Mouse (Mus musculus) midbrain, embryonic 13.5 days (tissue): ENCODE measurements around the gene Cdc26. TPM values are rescaled to one million over a fixed set of nuclear protein-coding genes. Genes with fewer than 3 reads are reported as not detected.

Experiments
- ATAC-seq: fragments of 200-750 bp; cut with Nextera tagmentation; 2 replicates; pipeline ENCODE4 v1.8.0; 2017; ENCODE audit warnings: mild to moderate bottlenecking, moderate TSS enrichment, moderate library complexity
- H3K27ac ChIP-seq: fragments of 300-500 bp; sonication (generic); 2 replicates; pipeline ENCODE4 v1.5.1; 2015; ENCODE audit warnings: inconsistent platforms, mild to moderate bottlenecking, moderate library complexity
- H3K27me3 ChIP-seq: fragments of 300-500 bp; sonication (generic); 2 replicates; pipeline ENCODE4 v1.6.1; 2015; ENCODE audit warnings: mild to moderate bottlenecking, inconsistent platforms
- H3K36me3 ChIP-seq: fragments of 300-500 bp; sonication (generic); 2 replicates; pipeline ENCODE4 v1.6.1; 2015; ENCODE audit warnings: mild to moderate bottlenecking, inconsistent platforms
- H3K4me1 ChIP-seq: fragments of 300-500 bp; sonication (generic); replicated peaks from 2 replicates; pipeline ENCODE4 v1.6.1; 2015; ENCODE audit warnings: inconsistent platforms
- H3K4me2 ChIP-seq: fragments of 300-500 bp; sonication (generic); replicated peaks from 2 replicates; pipeline ENCODE4 v1.6.1; 2015; ENCODE audit warnings: moderate library complexity, mild to moderate bottlenecking, inconsistent platforms
- H3K4me3 ChIP-seq: fragments of 300-500 bp; sonication (generic); replicated peaks from 2 replicates; pipeline ENCODE4 v1.5.1; 2015; ENCODE audit warnings: mild to moderate bottlenecking, inconsistent platforms
- H3K9ac ChIP-seq: fragments of 300-500 bp; sonication (generic); replicated peaks from 2 replicates; pipeline ENCODE4 v1.6.1; 2015; ENCODE audit warnings: mild to moderate bottlenecking, inconsistent platforms
- H3K9me3 ChIP-seq: fragments of 300-500 bp; sonication (generic); 2 replicates; pipeline ENCODE4 v1.6.1; 2016; ENCODE audit warnings: mild to moderate bottlenecking, inconsistent platforms
- WGBS: fragments of 180-500 bp; shearing (Covaris S2); methylation state at CpG from one replicate; pipeline ENCODE4 v1.1.7; 2015; 5-methylcytosine and 5-hydroxymethylcytosine counted together
- polyA plus RNA-seq: library from polyadenylated mRNA; unstranded; fragments of >200 nt; fragmentation: Nextera tagmentation; extraction: Ambion mirVana; gene quantifications from 2 replicates; pipeline ENCODE4 v1.2.1, GENCODE M21; 2015

The Cdc26 gene
- polyA plus RNA-seq, 1 experiment from 2014 or later: 120 TPM

DNA sequence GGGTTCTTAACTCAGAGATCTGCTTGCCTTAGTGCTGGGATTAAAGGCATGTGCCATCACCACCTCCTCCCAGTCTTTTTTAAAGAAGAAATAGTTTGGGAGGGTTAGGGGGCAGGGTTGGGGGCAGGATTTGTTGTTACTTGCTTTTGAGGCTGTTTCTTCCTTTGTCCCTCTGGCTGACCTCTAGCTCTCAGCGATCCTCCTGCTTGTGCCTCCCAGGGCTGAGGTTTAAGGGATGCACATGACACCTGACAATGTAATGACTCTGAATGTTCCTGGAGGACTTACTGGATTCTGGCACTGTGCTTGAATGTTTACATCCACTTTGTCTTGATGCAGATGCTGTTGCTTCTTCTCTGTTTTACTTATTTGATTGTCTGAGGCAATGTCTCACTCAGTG, 36.0 kb downstream of the Cdc26 start:
- no peaks in the 10 kb centered on the region for H3K9me3 ChIP-seq
- ATAC-seq: no peak
- no peaks in the 10 kb centered on the region for H3K36me3 ChIP-seq
- 11% methylated on average over 1 of the region's 1 CpGs for WGBS
- H3K27ac ChIP-seq: no peak overlapping the region
- H3K4me3 ChIP-seq: no peak overlapping the region
- no peak overlapping the region for H3K9ac ChIP-seq
- H3K4me1 ChIP-seq: 0 out of 2 replicates have a peak, but pooled peaks cover 2% of the 10 kb centered on the region
- no peak overlapping the region for H3K4me2 ChIP-seq
- H3K27me3 ChIP-seq: no peaks in the 10 kb centered on the region

DNA sequence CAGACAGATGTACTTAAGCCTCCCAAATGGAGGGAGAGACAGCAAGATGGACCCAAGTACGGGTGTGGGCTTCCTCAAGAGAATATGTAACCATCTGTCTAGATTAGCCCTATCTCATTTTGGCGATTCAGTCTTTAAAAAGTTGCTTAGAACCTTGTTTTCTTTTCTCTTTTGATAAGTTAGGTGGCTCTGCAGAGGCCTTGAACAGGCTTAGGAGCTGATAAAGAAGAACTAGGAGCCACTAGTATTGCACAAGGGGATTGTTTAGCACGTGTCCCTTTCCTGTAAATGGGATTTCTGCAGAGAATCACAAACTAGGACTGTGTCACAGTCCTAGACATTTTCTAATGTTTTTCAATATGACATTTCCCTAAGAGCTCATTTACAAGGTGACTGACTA, 39.4 kb downstream of the Cdc26 start:
- no peaks in the 10 kb centered on the region for H3K9me3 ChIP-seq
- no peak overlapping the region for H3K4me3 ChIP-seq
- no peak overlapping the region for H3K4me2 ChIP-seq
- no peaks in the 10 kb centered on the region for H3K36me3 ChIP-seq
- H3K27ac ChIP-seq: no peak overlapping the region
- no peak for ATAC-seq
- no peaks in the 10 kb centered on the region for H3K27me3 ChIP-seq
- H3K9ac ChIP-seq: no peak overlapping the region
- 87% methylated on average over 3 of the region's 3 CpGs for WGBS
- no peaks in the 10 kb centered on the region for H3K4me1 ChIP-seq

DNA sequence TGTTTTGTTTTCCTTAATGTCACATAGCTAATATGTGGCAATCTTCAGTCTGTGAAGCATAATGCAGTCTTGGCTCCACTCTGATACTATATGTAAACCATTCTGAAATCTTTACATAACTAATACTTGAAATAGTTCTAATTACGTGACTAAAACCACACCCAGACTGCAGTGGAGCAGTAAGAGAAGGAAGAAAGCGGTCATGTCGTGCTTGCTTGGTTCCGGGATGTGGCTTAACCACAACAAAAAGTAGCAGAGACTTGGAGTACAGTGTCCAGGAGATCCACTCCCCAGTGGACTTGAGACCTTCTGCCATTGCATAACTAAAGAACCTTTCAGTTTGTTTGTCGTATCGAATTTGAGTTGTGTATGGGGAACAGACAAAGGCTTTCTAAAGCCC, 40.9 kb downstream of the Cdc26 start:
- ATAC-seq: no peak
- Histone ChIP-seq H3K27ac (no peak overlapping the region), H3K9me3 (no peaks in the 10 kb centered on the region), H3K9ac (no peak overlapping the region), H3K27me3 (no peaks in the 10 kb centered on the region), H3K36me3 (no peaks in the 10 kb centered on the region), H3K4me2 (no peak overlapping the region), H3K4me3 (no peak overlapping the region), H3K4me1 (no peaks in the 10 kb centered on the region; the same call in 1 of the 2 replicates)
- WGBS: 92% methylated on average over 6 of the region's 6 CpGs

DNA sequence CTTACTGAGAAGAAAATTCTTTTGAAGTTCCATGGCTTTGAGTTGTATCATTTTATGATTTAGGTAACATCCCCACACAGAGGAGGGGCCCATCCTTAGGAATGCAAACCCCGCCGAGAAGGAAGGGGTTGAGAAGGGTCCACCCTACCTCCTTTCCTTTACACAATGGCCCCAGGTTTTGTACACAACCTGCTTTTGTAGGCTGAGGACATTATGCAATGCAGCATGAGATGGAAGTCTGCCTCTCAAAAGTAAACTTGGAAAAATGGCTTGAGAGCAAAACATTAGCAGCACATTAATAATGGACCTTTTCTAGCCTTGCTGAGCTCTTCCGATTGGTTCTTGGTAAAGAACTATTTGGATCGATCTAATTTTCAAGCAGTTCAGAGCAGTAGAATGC, 42.2 kb downstream of the Cdc26 start:
- H3K4me1 ChIP-seq: peaks cover 9% of the 10 kb centered on the region
- H3K36me3 ChIP-seq: no peaks in the 10 kb centered on the region
- H3K9me3 ChIP-seq: no peaks in the 10 kb centered on the region
- H3K27me3 ChIP-seq: no peaks in the 10 kb centered on the region
- H3K9ac ChIP-seq: no peak overlapping the region
- no peak overlapping the region for H3K4me2 ChIP-seq
- no peak overlapping the region for H3K27ac ChIP-seq
- ATAC-seq: no peak
- 85% methylated on average over 4 of the region's 4 CpGs for WGBS
- no peak overlapping the region for H3K4me3 ChIP-seq

DNA sequence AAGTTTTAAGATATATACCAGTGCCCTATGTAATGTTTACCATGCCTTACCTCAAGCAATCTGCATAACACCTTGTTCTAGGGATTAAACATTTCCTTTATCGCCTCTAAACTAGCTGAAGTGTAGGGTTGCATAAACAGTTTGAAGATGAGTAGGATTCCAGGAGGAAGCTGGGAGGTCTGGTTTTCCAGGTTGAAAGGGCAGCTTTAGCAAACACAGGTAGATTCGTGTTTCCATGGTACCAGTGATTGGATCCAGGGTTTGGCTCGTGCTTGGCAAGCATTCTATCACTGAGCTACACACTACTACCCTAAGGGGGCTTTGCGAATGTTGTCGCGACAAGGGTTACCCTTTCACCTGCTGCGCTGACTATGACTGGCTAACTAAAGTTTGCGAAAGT, 44.1 kb downstream of the Cdc26 start:
- Histone ChIP-seq H3K4me2 (no peak overlapping the region), H3K9me3 (no peaks in the 10 kb centered on the region), H3K36me3 (no peaks in the 10 kb centered on the region), H3K27ac (no peak overlapping the region), H3K27me3 (no peaks in the 10 kb centered on the region), H3K4me3 (no peak overlapping the region), H3K9ac (no peak overlapping the region), H3K4me1 (peaks cover 17% of the 10 kb centered on the region)
- 93% methylated on average over 8 of the region's 8 CpGs for WGBS
- no peak for ATAC-seq

DNA sequence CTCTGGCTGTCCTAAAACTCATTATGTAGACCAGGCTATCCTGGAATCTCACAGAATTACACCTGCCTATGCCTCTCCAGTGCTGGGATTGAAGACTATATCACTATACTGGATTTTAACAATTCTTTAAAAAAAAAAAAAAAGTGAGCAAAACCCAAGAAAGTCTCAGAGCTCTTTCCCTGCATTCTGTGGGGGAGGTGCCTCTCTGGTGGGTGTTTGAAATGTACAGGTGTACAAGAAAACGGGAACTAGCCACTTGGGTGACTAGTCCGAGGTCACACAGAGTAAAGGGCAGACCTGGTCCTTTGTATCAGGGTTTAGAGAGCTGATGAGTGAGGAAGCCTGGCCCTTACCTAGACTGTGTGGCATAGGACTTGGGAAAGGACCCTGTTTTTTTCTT, 46.0 kb downstream of the Cdc26 start:
- WGBS: 91% methylated on average over 2 of the region's 2 CpGs
- Histone ChIP-seq H3K9ac (no peak overlapping the region), H3K27me3 (no peaks in the 10 kb centered on the region), H3K27ac (no peak overlapping the region), H3K36me3 (no peaks in the 10 kb centered on the region), H3K4me1 (peaks cover 23% of the 10 kb centered on the region), H3K4me3 (no peak overlapping the region), H3K9me3 (no peaks in the 10 kb centered on the region), H3K4me2 (no peak overlapping the region)
- ATAC-seq: no peak

DNA sequence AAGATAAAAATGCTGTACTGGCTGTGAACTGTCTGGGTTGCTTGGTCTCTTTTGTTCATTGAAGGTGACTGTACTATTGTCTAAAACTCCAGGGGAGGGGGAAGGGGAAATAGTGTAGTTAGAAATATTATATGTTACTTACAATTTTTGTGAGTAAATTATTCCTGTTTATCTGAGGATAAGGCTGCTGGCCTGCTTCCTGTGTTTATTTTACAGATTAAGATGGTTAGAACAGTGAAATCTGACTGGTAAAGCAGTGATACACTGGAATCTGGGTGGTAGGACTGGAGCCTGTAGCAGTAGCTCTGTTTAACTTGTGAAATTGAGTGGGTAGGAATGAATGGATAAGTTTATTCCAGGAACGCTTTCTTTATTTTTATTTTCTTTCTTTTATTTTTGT, 46.4 kb downstream of the Cdc26 start:
- no peaks in the 10 kb centered on the region for H3K9me3 ChIP-seq
- no peak overlapping the region for H3K27ac ChIP-seq
- peak overlapping the region; percentile 70; the same call in 1 of the 2 replicates for H3K9ac ChIP-seq
- ATAC-seq: no peak
- H3K27me3 ChIP-seq: no peaks in the 10 kb centered on the region
- H3K4me2 ChIP-seq: peak overlapping the region; percentile 81
- WGBS: 95% methylated on average over 1 of the region's 1 CpGs
- H3K36me3 ChIP-seq: no peaks in the 10 kb centered on the region
- peaks cover 23% of the 10 kb centered on the region for H3K4me1 ChIP-seq
- H3K4me3 ChIP-seq: peak overlapping the region; percentile 77

DNA sequence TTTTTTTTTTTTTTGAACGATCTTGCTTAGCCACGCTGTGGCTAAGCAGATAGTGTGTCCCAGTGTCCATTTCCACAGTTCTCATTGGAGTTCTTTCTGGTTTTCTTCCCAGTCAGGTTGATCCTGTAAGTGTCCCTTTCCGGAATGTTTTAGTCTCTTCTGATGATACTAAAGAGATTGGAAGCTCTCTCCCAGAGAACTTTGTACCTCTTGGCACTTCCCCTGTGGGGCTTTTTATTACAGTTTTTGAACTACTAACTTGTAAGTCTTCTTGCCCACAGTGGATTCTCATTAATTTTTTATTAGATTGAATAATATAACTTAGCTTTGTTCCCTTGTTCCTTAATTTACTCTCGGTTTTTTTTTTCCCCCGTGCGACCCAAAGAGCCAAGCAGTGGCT, 46.9 kb downstream of the Cdc26 start:
- Histone ChIP-seq H3K9ac (peak overlapping the region; percentile 70), H3K27ac (no peak overlapping the region), H3K36me3 (no peaks in the 10 kb centered on the region), H3K4me1 (peaks cover 23% of the 10 kb centered on the region), H3K4me2 (peak overlapping the region; percentile 81), H3K9me3 (no peaks in the 10 kb centered on the region), H3K27me3 (no peaks in the 10 kb centered on the region), H3K4me3 (peak overlapping the region; percentile 77)
- 44% methylated on average over 6 of the region's 6 CpGs for WGBS
- ATAC-seq: no peak

DNA sequence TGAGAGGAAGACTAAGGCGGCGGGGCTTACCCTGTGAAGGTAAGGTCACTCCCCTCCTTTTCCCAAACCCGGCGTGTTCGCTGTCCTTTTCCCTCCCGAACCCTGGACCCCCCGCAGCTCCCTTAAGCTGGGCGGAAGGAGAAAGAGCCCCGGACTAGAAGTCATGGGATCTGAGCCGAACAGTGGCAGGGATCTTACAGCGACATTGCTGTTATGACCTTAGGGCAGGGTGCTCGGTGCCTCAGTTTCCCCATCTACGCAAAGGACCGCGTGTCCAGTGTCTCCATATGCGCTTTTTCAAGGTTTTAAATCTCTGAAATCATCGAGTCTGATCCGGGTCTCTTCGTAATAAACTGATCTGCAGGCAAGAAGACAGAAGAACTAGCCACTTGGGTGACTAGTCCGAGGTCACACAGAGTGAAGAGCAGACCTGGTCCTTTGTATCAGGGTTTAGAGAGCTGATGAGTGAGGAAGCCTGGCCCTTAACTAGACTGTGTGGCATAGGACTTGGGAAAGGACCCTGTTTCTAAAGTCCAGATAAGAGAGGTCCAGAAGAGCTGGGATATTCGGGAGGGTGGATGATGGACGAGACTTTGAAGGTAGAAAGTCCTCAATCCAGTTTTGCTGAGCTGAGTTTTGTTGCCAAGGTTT, 47.5 kb downstream of the Cdc26 start:
- H3K36me3 ChIP-seq: no peaks in the 10 kb centered on the region
- H3K27me3 ChIP-seq: no peaks in the 10 kb centered on the region
- peak overlapping the region; percentile 77 for H3K4me3 ChIP-seq
- H3K4me1 ChIP-seq: peaks cover 23% of the 10 kb centered on the region
- WGBS: 1% methylated on average over 22 of the region's 22 CpGs
- peak overlapping the region; percentile 70 for H3K9ac ChIP-seq
- ATAC-seq: peak; percentile 12; the same call in 1 of the 2 replicates
- peak overlapping the region; percentile 65 for H3K27ac ChIP-seq
- no peaks in the 10 kb centered on the region for H3K9me3 ChIP-seq
- H3K4me2 ChIP-seq: peak overlapping the region; percentile 81

DNA sequence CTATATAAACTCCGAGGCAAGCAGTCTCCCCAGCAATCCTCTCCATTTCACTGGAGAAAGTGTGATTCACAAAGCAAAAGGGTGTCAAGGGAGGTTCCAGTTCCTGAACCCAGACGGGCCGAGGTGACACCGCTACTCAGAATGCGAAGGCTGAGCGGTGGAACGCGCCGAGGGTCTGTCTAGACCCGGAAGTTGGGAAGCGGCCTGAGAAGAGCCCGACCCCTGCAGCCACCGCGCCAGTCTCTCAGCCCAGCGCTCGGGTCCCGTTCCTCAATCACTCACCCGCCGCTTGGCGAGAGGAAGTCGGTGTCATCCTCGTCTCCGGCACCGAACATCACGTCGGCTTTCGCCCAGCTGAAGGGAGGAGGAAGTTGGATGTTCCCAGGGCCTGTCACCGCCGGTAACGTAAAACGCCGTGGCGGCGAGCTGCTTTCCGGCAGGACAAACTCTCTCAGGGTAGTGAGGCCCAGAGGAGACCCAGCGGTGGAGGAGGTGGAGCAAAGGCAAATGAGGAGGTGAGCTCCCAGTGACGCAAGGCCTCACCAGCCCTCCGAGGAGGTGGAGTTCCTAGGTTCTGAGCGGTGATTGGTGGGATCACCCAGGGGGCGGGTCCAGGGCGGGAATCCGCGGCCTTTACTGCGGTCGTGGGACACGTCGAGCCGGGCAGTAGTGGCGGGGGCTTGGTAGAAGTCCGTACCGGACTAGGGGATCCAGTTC, 48.2 kb downstream of the Cdc26 start, which contains the start of the genes Fkbp15 and Slc31a1:
Fkbp15 (minus strand) TSS at position 461 of the 717 bp plus-strand sequence.
Slc31a1 (plus strand) TSS at position 640 of the 717 bp plus-strand sequence.
- Histone ChIP-seq H3K4me3 (peak within 1 kb of the TSS; percentile 77), H3K9ac (peak within 1 kb of the TSS; percentile 80), H3K4me2 (peak within 1 kb of the TSS; percentile 81), H3K4me1 (peaks cover 23% of the 10 kb centered on the region), H3K27ac (peak within 1 kb of the TSS; percentile 78), H3K27me3 (no peaks in the 10 kb centered on the region), H3K36me3 (no peaks in the 10 kb centered on the region), H3K9me3 (no peaks in the 10 kb centered on the region)
- under 1% methylated on average over 51 of the region's 51 CpGs for WGBS
- peak; percentile 100 for ATAC-seq

DNA sequence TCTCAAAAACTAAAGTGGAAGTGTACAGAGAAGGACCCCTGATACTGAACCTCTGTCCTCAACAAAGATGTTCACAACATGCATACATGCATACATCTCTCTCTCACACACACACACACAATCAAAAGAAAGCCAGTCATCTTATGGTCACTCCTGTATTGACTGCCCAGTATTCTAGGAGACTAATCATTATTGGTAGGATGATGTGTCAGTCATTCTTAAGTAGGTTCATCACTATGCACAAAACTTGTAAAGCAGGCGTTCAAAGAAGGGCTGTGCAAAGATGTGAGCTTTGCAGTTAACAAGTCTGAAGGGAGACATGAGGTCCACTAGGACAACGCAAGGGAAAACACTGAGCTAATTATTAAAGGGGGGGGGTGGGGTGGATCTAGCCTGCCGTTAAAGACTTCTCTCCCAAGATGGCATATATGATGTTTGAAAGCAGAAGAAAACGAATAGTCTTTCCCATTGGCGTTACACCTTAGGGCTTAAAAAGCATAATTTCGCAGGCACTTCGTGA, 49.1 kb downstream of the Cdc26 start:
- no peaks in the 10 kb centered on the region for H3K9me3 ChIP-seq
- peak overlapping the region; percentile 80 for H3K9ac ChIP-seq
- ATAC-seq: no peak
- no peaks in the 10 kb centered on the region for H3K27me3 ChIP-seq
- no peak overlapping the region for H3K27ac ChIP-seq
- no peaks in the 10 kb centered on the region for H3K36me3 ChIP-seq
- WGBS: 46% methylated on average over 7 of the region's 7 CpGs
- H3K4me1 ChIP-seq: peaks cover 23% of the 10 kb centered on the region
- H3K4me3 ChIP-seq: peak overlapping the region; percentile 77
- peak overlapping the region; percentile 81 for H3K4me2 ChIP-seq

DNA sequence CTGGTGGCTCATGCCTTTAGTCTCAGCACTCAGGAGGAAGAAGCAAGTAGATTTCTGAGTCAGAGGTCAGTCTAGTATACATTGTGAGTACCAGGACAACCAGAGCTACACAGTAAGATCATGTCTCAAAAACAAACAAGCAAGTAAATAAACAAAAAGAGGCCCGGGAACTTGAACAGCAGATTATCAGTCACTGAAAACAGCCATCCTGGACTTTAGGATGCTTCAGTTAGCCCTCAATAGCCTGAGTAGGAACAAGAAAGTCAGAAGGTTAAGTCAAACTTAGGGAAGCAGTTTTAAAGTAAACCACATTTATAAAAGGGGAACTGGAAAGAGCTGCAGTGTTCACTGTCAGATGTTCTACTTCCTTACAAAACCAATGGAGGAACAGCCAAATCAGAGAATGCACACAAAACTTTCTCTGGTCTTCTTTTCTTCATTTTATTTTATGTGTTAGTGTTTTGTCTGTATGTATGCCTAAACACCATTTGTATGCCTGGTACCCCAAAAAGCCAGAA, 50.8 kb downstream of the Cdc26 start:
- Histone ChIP-seq H3K4me1 (peaks cover 23% of the 10 kb centered on the region), H3K4me3 (no peak overlapping the region), H3K27ac (no peak overlapping the region), H3K9me3 (no peaks in the 10 kb centered on the region), H3K36me3 (no peaks in the 10 kb centered on the region; the same call in 1 of the 2 replicates), H3K27me3 (no peaks in the 10 kb centered on the region), H3K9ac (no peak overlapping the region), H3K4me2 (no peak overlapping the region)
- no peak for ATAC-seq
- 86% methylated on average over 1 of the region's 1 CpGs for WGBS
